Mouse (Mus musculus) erythroblast, embryonic 14.5 days (primary cell): Measurements from ENCODE around the gene Galk1.

ENCODE experiments used
- GATA1 ChIP-seq: IDR thresholded peaks from 2 replicates; pipeline ENCODE4 v1.6.1; 2012; ENCODE audit warnings: low read length, inconsistent platforms, mixed read lengths
- TAL1 ChIP-seq: IDR thresholded peaks from 3 replicates; pipeline ENCODE4 v1.6.1; 2012; ENCODE audit warnings: low read length, inconsistent platforms, mixed read lengths

- TF ChIP-seq TAL1 = no peak
- TF ChIP-seq GATA1 = no peak
These were observed 7.5 kb upstream of the Galk1 start for GRCm38 (mm10) chr11:116019976-116020411.
